Mouse (Mus musculus) MEL (cell line): ENCODE data around the gene Pttg1ip. TPM values are rescaled to one million over a fixed set of nuclear protein-coding genes. Genes with fewer than 3 reads are reported as not detected.

ENCODE experiments used
- DNase-seq: peaks from one replicate; pipeline ENCODE4 v3.0.0; 2011; ENCODE audit warnings: low read depth, low spot score
- H3K27ac ChIP-seq: 2 replicates; pipeline ENCODE4 v1.5.1; 2012; ENCODE audit warnings: low read depth, mild to moderate bottlenecking, control low read depth, low read length, moderate library complexity; ENCODE audit not compliant: control insufficient read depth
- H3K27me3 ChIP-seq, 2 experiments: fragments of 150-350 bp in 1 of 2; sonication (generic) in 1 of 2; 2 replicates each; pipeline ENCODE4 v1.6.1; 2012; ENCODE audit warnings: low read length in 2 of 2, mild to moderate bottlenecking in 2 of 2, improper control_type of control experiment in 1 of 2, moderate library complexity in 1 of 2; ENCODE audit not compliant: insufficient read depth in 2 of 2, control insufficient read depth in 1 of 2
- H3K36me3 ChIP-seq, 2 experiments: 2 replicates each; pipeline ENCODE4 v1.6.1; 2012 to 2014; ENCODE audit warnings: low read length in 2 of 2, improper control_type of control experiment in 1 of 2, inconsistent platforms in 1 of 2, mild to moderate bottlenecking in 1 of 2; ENCODE audit not compliant: insufficient read depth in 2 of 2, control insufficient read depth in 1 of 2
- H3K4me1 ChIP-seq, 2 experiments: fragments of 150-350 bp in 1 of 2; sonication (generic) in 1 of 2; 2 replicates each; pipeline ENCODE4 v1.6.1; 2012; ENCODE audit warnings: low read length in 2 of 2, improper control_type of control experiment in 1 of 2, mild to moderate bottlenecking in 1 of 2; ENCODE audit not compliant: insufficient read depth in 2 of 2, control insufficient read depth in 1 of 2
- H3K4me3 ChIP-seq, 2 experiments: fragments of 150-350 bp in 1 of 2; sonication (generic) in 1 of 2; 2 replicates each; pipeline ENCODE4 v1.5.1; 2012; ENCODE audit warnings: low read depth in 2 of 2, low read length in 2 of 2, mild to moderate bottlenecking in 2 of 2, moderate library complexity in 2 of 2, control low read depth in 1 of 2, improper control_type of control experiment in 1 of 2; ENCODE audit not compliant: control insufficient read depth in 1 of 2, insufficient read depth in 1 of 2
- H3K79me2 ChIP-seq: 2 replicates; pipeline ENCODE4 v1.6.1; 2012; ENCODE audit warnings: mild to moderate bottlenecking, low read length, moderate library complexity; ENCODE audit not compliant: control insufficient read depth, poor library complexity, insufficient read depth
- H3K9ac ChIP-seq: 2 replicates; pipeline ENCODE4 v1.6.1; 2012; ENCODE audit warnings: low read depth, mild to moderate bottlenecking, control low read depth, low read length, moderate library complexity; ENCODE audit not compliant: control insufficient read depth, poor library complexity, severe bottlenecking
- H3K9me3 ChIP-seq: fragments of 150-350 bp; sonication (generic); replicated peaks from 2 replicates; pipeline ENCODE4 v1.6.1; 2012; ENCODE audit warnings: mild to moderate bottlenecking, low read length, improper control_type of control experiment, moderate library complexity; ENCODE audit not compliant: insufficient read depth
- CHD1 ChIP-seq: IDR thresholded peaks from 2 replicates; pipeline ENCODE4 v1.6.1; 2012; ENCODE audit warnings: low read depth, mild to moderate bottlenecking, inconsistent platforms, low read length, improper control_type of control experiment
- CHD2 ChIP-seq: IDR thresholded peaks from 2 replicates; pipeline ENCODE4 v1.6.1; 2011; ENCODE audit warnings: low read length, improper control_type of control experiment
- CTCF ChIP-seq, 3 experiments: IDR thresholded peaks in 2 of 3; conservative IDR thresholded peaks in 1 of 3; 2 replicates each; pipeline ENCODE4 v1.5.1; 2011 to 2012; ENCODE audit warnings: low read length in 3 of 3, low read depth in 2 of 3, mild to moderate bottlenecking in 2 of 3, improper control_type of control experiment in 1 of 3, inconsistent platforms in 1 of 3, mixed read lengths in 1 of 3, moderate library complexity in 1 of 3; ENCODE audit not compliant: control insufficient read depth in 1 of 3, insufficient read depth in 1 of 3, poor library complexity in 1 of 3, severe bottlenecking in 1 of 3
- ELF1 ChIP-seq: IDR thresholded peaks from 2 replicates; pipeline ENCODE4 v1.6.1; 2014; ENCODE audit warnings: low read depth, mild to moderate bottlenecking, inconsistent platforms, low read length, improper control_type of control experiment, moderate library complexity
- GATA1 ChIP-seq: IDR thresholded peaks from 2 replicates; pipeline ENCODE4 v1.6.1; 2011; ENCODE audit warnings: low read depth, low read length, improper control_type of control experiment
- MEF2A ChIP-seq: IDR thresholded peaks from 2 replicates; pipeline ENCODE4 v1.6.1; 2014; ENCODE audit warnings: low read depth, mild to moderate bottlenecking, inconsistent platforms, low read length, improper control_type of control experiment; ENCODE audit not compliant: poor library complexity, insufficient replicate concordance, severe bottlenecking; ENCODE audit errors: extremely low read depth
- MXI1 ChIP-seq: IDR thresholded peaks from 2 replicates; pipeline ENCODE4 v1.6.1; 2011; ENCODE audit warnings: mild to moderate bottlenecking, low read depth, low read length, improper control_type of control experiment
- MYC ChIP-seq: IDR thresholded peaks from 2 replicates; pipeline ENCODE4 v1.6.1; 2011; ENCODE audit warnings: low read depth, mild to moderate bottlenecking, low read length, improper control_type of control experiment, moderate library complexity
- NRF1 ChIP-seq: IDR thresholded peaks from 2 replicates; pipeline ENCODE4 v1.6.1; 2014; ENCODE audit warnings: low read depth, mild to moderate bottlenecking, inconsistent platforms, low read length, improper control_type of control experiment, moderate library complexity; ENCODE audit not compliant: poor library complexity, insufficient read depth, severe bottlenecking
- RAD21 ChIP-seq: IDR thresholded peaks from 2 replicates; pipeline ENCODE4 v1.6.1; 2011; ENCODE audit warnings: mild to moderate bottlenecking, low read depth, low read length, improper control_type of control experiment
- RCOR1 ChIP-seq: IDR thresholded peaks from 2 replicates; pipeline ENCODE4 v1.6.1; 2012; ENCODE audit warnings: low read depth, mild to moderate bottlenecking, inconsistent platforms, low read length, improper control_type of control experiment
- SIN3A ChIP-seq: IDR thresholded peaks from 2 replicates; pipeline ENCODE4 v1.6.1; 2012; ENCODE audit warnings: low read length, improper control_type of control experiment, inconsistent platforms
- SMC3 ChIP-seq: IDR thresholded peaks from 2 replicates; pipeline ENCODE4 v1.6.1; 2011; ENCODE audit warnings: low read depth, low read length, improper control_type of control experiment
- TAL1 ChIP-seq: IDR thresholded peaks from 2 replicates; pipeline ENCODE4 v1.6.1; 2012; ENCODE audit warnings: mild to moderate bottlenecking, inconsistent platforms, low read length, moderate library complexity, mixed read lengths
- TBP ChIP-seq: IDR thresholded peaks from 2 replicates; pipeline ENCODE4 v1.8.0; 2011; ENCODE audit warnings: low read depth, low read length, improper control_type of control experiment
- USF1 ChIP-seq: IDR thresholded peaks from 2 replicates; pipeline ENCODE4 v1.6.1; 2014; ENCODE audit warnings: low read depth, mild to moderate bottlenecking, inconsistent platforms, low read length, improper control_type of control experiment, moderate library complexity
- ZC3H11A ChIP-seq: IDR thresholded peaks from 2 replicates; pipeline ENCODE4 v1.6.1; 2012; ENCODE audit warnings: low read depth, mild to moderate bottlenecking, inconsistent platforms, low read length, improper control_type of control experiment
- ZKSCAN1 ChIP-seq: IDR thresholded peaks from 2 replicates; pipeline ENCODE4 v1.6.1; 2012; ENCODE audit warnings: low read depth, mild to moderate bottlenecking, inconsistent platforms, low read length, improper control_type of control experiment, moderate library complexity
- ZMIZ1 ChIP-seq: IDR thresholded peaks from 2 replicates; pipeline ENCODE4 v1.6.1; 2012; ENCODE audit warnings: low read depth, mild to moderate bottlenecking, inconsistent platforms, low read length, improper control_type of control experiment, moderate library complexity
- ZNF384 ChIP-seq: IDR thresholded peaks from 2 replicates; pipeline ENCODE4 v1.6.1; 2012; ENCODE audit warnings: low read depth, mild to moderate bottlenecking, inconsistent platforms, low read length, improper control_type of control experiment
- polyA plus RNA-seq, 2 experiments: library from polyadenylated mRNA; stranded (reverse) in 1 of 2; unstranded in 1 of 2; fragments of >175 nt in 1 of 2; fragments of >200 nt in 1 of 2; gene quantifications; 2 replicates each; pipeline versions ENCODE4 v1.2.1 to v1.2.4; 2012; ENCODE audit warnings: low replicate concordance in 2 of 2, low read depth in 1 of 2; ENCODE audit not compliant: insufficient read length in 2 of 2, insufficient read depth in 1 of 2, missing spikeins in 1 of 2
- total RNA-seq: library from RNA; depleted of rRNA; stranded (reverse); fragments of 300-350 nt; gene quantifications from 2 replicates; pipeline ENCODE4 v1.2.3, GENCODE M21; 2012

Pttg1ip gene
- total and polyA plus RNA-seq, 3 experiments: 50.4 to 53.1 TPM; not detected in 1

GRCm38 (mm10) chr10:77569481-77569880, 12.0 kb upstream of the Pttg1ip start:
- no peak for DNase-seq
- TF ChIP-seq ELF1 (no peak), CHD2 (no peak)
- Histone ChIP-seq H3K4me3 (no peak overlapping the region), H3K27ac (no peak overlapping the region), H3K9ac (no peak overlapping the region), H3K9me3 (no peaks in the 10 kb centered on the region), H3K4me1 (peaks cover 15 to 31% of the 10 kb centered on the region in 2 experiments), H3K27me3 (no peaks in the 10 kb centered on the region), H3K36me3 (peaks cover 0 to 17% of the 10 kb centered on the region in 2 experiments; a peak in 2 of 4 replicates), H3K79me2 (no peaks in the 10 kb centered on the region)

- Histone ChIP-seq H3K27me3 (no peaks in the 10 kb centered on the region), H3K4me1 (peaks cover 11 to 30% of the 10 kb centered on the region in 2 experiments), H3K79me2 (no peaks in the 10 kb centered on the region), H3K36me3 (peaks cover 0 to 13% of the 10 kb centered on the region in 2 experiments; a peak in 2 of 4 replicates), H3K9me3 (no peaks in the 10 kb centered on the region), H3K9ac (no peak overlapping the region), H3K27ac (no peak overlapping the region), H3K4me3 (no peak overlapping the region)
- no peak for DNase-seq
- TF ChIP-seq ZC3H11A (no peak), ZMIZ1 (no peak), RAD21 (no peak), RCOR1 (no peak), MEF2A (no peak), ZNF384 (no peak), SMC3 (no peak), TAL1 (no peak), CTCF (IDR thresholded peaks at IDR 0.05 in 2 of 3, conservative IDR thresholded peaks at IDR 0.05 in 1 of 3; ENCODE audit: control insufficient read depth in 1 of 3, insufficient read depth in 1 of 3, low read depth in 2 of 3, low read length in 3 of 3, poor library complexity in 1 of 3, severe bottlenecking in 1 of 3) (no peak), TBP (no peak), SIN3A (no peak), GATA1 (no peak), MYC (no peak), USF1 (no peak), ZKSCAN1 (no peak), NRF1 (no peak), CHD1 (no peak), MXI1 (no peak)
These were observed 11.4 kb upstream of the Pttg1ip start for GRCm38 (mm10) chr10:77569973-77570658.
